Mouse (Mus musculus): ENCODE data around the gene Pkd2l1.

- no peak for TF ChIP-seq EP300 (IDR thresholded peaks at IDR 0.05; ENCODE audit: low read depth)
- no peak for TF ChIP-seq CTCF (IDR thresholded peaks at IDR 0.05; ENCODE audit: low read depth)
Measured at GRCm38 (mm10) chr19:44215255-44215654, 23.0 kb upstream of the Pkd2l1 start.

Measured in heart, postnatal 0 days (tissue).